Mouse (Mus musculus) ovary, adult 18-20 months (tissue): ENCODE results near the gene Magt1.
"Not testable (repeated sequence)": the region's sequence is repeated elsewhere in the genome, so short reads cannot be mapped to it uniquely, and the experiment has no call there.

Experiments used
- DNase-seq: peaks from one replicate; pipeline ENCODE4 v3.0.0; 2022; ENCODE audit warnings: low spot score, mixed read lengths

Magt1 gene

GRCm38 (mm10) chrX:105946357-105946756 lies 65.3 kb downstream of the Magt1 start:
- DNase-seq = no peak

GRCm38 (mm10) chrX:105939245-105939644 lies 72.5 kb downstream of the Magt1 start:
- no peak for DNase-seq

GRCm38 (mm10) chrX:105937736-105938135 lies 74.0 kb downstream of the Magt1 start:
- DNase-seq = no peak

- DNase-seq = no peak
These were observed 77.4 kb downstream of the Magt1 start for GRCm38 (mm10) chrX:105934341-105934740.

- DNase-seq = no peak
These were observed 82.1 kb downstream of the Magt1 start for GRCm38 (mm10) chrX:105929478-105930038.

- peak; percentile 65 for DNase-seq
These were observed 82.7 kb downstream of the Magt1 start, which contains the start of gene Atrx for GRCm38 (mm10) chrX:105928861-105929477. Gene Atrx, minus strand, starts transcription at chrX:105929403.

GRCm38 (mm10) chrX:105927941-105928860 lies 83.5 kb downstream of the Magt1 start:
- no peak for DNase-seq

GRCm38 (mm10) chrX:105926121-105926735 lies 85.5 kb downstream of the Magt1 start:
- no peak for DNase-seq

GRCm38 (mm10) chrX:105924326-105925070 lies 87.2 kb downstream of the Magt1 start:
- no peak for DNase-seq

- no peak for DNase-seq
These were observed 87.8 kb downstream of the Magt1 start for GRCm38 (mm10) chrX:105923896-105924295.

- not testable (repeated sequence) for DNase-seq
These were observed 88.7 kb downstream of the Magt1 start for GRCm38 (mm10) chrX:105922986-105923385.

- no peak for DNase-seq
These were observed 90.3 kb downstream of the Magt1 start for GRCm38 (mm10) chrX:105921421-105921820.
